Mouse (Mus musculus) thymus, adult 2 months (tissue): ENCODE measurements around the gene Cdkl3.

ENCODE experiments used
- CTCF ChIP-seq: fragments of 200-500 bp; IDR thresholded peaks from 2 replicates; pipeline ENCODE4 v1.5.1; 2012; ENCODE audit warnings: mild to moderate bottlenecking, control low read depth, low read length, moderate library complexity, borderline replicate concordance; ENCODE audit not compliant: control insufficient read depth, poor library complexity, insufficient read depth; ENCODE audit errors: extremely low read depth
- POLR2A ChIP-seq: fragments of 200-500 bp; IDR thresholded peaks from 2 replicates; pipeline ENCODE4 v1.6.1; 2012; ENCODE audit warnings: mild to moderate bottlenecking, low read length, control low read depth, moderate library complexity; ENCODE audit not compliant: control insufficient read depth, poor library complexity, insufficient read depth; ENCODE audit errors: extremely low read depth

DNA sequence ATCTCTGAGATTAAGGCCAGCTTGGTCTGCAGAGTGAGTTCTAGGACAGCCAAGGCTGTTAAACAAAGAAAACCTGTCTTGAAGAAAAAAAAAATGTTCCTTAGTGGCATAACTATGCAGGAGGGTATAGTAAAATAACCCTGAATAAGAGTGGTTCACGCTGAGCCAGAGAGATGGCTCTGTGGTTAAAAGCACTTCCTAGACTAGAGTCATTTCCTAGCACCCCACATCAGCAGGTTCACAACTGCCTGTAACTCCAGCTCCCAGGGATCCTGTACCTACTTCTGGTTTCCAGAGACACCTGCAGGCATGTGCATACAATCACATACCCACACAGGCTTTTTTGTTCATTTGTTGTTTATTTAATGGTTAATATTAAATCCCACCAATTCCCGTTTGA is 1.6 kb downstream of the Cdkl3 start:
- TF ChIP-seq CTCF (no peak), POLR2A (no peak)
